Mouse (Mus musculus) kidney, adult 2 months (tissue): ENCODE data around the gene Gm37240. TPM values are rescaled to one million over a fixed set of nuclear protein-coding genes. Genes with fewer than 3 reads are reported as not detected.

ENCODE experiments used
- DNase-seq: peaks from one replicate; pipeline ENCODE4 v3.0.0; 2021
- H3K27ac ChIP-seq: fragments of 200-500 bp; 2 replicates; pipeline ENCODE4 v1.5.1; 2012; ENCODE audit warnings: low read depth, low read length, control low read depth, inconsistent platforms; ENCODE audit not compliant: insufficient read depth
- H3K27me3 ChIP-seq: fragments of 200-500 bp; replicated peaks from 2 replicates; pipeline ENCODE4 v1.6.1; 2012; ENCODE audit warnings: mild to moderate bottlenecking, moderate library complexity, low read length, inconsistent platforms; ENCODE audit not compliant: control insufficient read depth, insufficient read depth
- H3K36me3 ChIP-seq: fragments of 200-500 bp; 2 replicates; pipeline ENCODE4 v1.6.1; 2012; ENCODE audit warnings: mild to moderate bottlenecking, moderate library complexity, low read length, inconsistent platforms; ENCODE audit not compliant: control insufficient read depth, insufficient read depth
- H3K4me1 ChIP-seq: fragments of 200-500 bp; 2 replicates; pipeline ENCODE4 v1.6.1; 2011; ENCODE audit warnings: low read length; ENCODE audit not compliant: control insufficient read depth, insufficient read depth
- H3K4me3 ChIP-seq: fragments of 200-500 bp; 2 replicates; pipeline ENCODE4 v1.5.1; 2011; ENCODE audit warnings: mild to moderate bottlenecking, low read depth, low read length, control low read depth; ENCODE audit not compliant: insufficient read depth
- CTCF ChIP-seq: fragments of 200-500 bp; conservative IDR thresholded peaks from 2 replicates; pipeline ENCODE4 v1.5.1; 2011; ENCODE audit warnings: low read depth, mild to moderate bottlenecking, control low read depth, low read length, moderate library complexity, mixed read lengths; ENCODE audit not compliant: insufficient read depth, insufficient read length
- POLR2A ChIP-seq: fragments of 200-500 bp; IDR thresholded peaks from one replicate; pipeline ENCODE4 v1.6.1; 2011; ENCODE audit warnings: low read depth, low read length, control low read depth
- WGBS: fragments of 180-500 bp; shearing (Covaris S2); methylation state at CpG from one replicate; pipeline ENCODE4 v1.1.7; 2018; 5-methylcytosine and 5-hydroxymethylcytosine counted together
- polyA plus RNA-seq: library from polyadenylated mRNA; depleted of rRNA; stranded (reverse); fragments of >200 nt; gene quantifications from 2 replicates; pipeline ENCODE4 v1.2.3, GENCODE M21; 2012

Gm37240 gene
- polyA plus RNA-seq, 1 experiment: 5.5 TPM

- no peaks in the 10 kb centered on the region for H3K27me3 ChIP-seq
- TF ChIP-seq CTCF (no peak), POLR2A (no peak)
- DNase-seq: no peak
- H3K27ac ChIP-seq: no peak overlapping the region
- no peak overlapping the region for H3K4me3 ChIP-seq
- no peaks in the 10 kb centered on the region for H3K36me3 ChIP-seq
- 97% methylated on average over 1 of the region's 1 CpGs for WGBS
- no peaks in the 10 kb centered on the region for H3K4me1 ChIP-seq
Observed at GRCm38 (mm10) chr3:85603811-85604210, 283.5 kb downstream of the Gm37240 start.

GRCm38 (mm10) chr3:85601841-85602305 lies 285.4 kb downstream of the Gm37240 start:
- no peak overlapping the region for H3K27ac ChIP-seq
- DNase-seq: no peak
- 70% methylated on average over 3 of the region's 3 CpGs for WGBS
- H3K36me3 ChIP-seq: no peaks in the 10 kb centered on the region
- TF ChIP-seq POLR2A (no peak), CTCF (no peak)
- no peaks in the 10 kb centered on the region for H3K27me3 ChIP-seq
- no peak overlapping the region for H3K4me3 ChIP-seq
- no peaks in the 10 kb centered on the region for H3K4me1 ChIP-seq

- TF ChIP-seq POLR2A (no peak), CTCF (no peak)
- H3K4me1 ChIP-seq: no peaks in the 10 kb centered on the region
- no peak overlapping the region for H3K27ac ChIP-seq
- H3K36me3 ChIP-seq: no peaks in the 10 kb centered on the region
- DNase-seq: no peak
- H3K27me3 ChIP-seq: no peaks in the 10 kb centered on the region
- WGBS: 74% methylated on average over 3 of the region's 3 CpGs
- H3K4me3 ChIP-seq: no peak overlapping the region
Observed at GRCm38 (mm10) chr3:85599526-85599925, 287.8 kb downstream of the Gm37240 start.

- Histone ChIP-seq H3K36me3 (no peaks in the 10 kb centered on the region), H3K4me3 (no peak overlapping the region), H3K4me1 (no peaks in the 10 kb centered on the region), H3K27ac (no peak overlapping the region), H3K27me3 (no peaks in the 10 kb centered on the region)
- TF ChIP-seq POLR2A (no peak), CTCF (no peak)
- no peak for DNase-seq
- 78% methylated on average over 3 of the region's 3 CpGs for WGBS
Observed at GRCm38 (mm10) chr3:85594452-85594851, 292.9 kb downstream of the Gm37240 start.

- Histone ChIP-seq H3K36me3 (no peaks in the 10 kb centered on the region), H3K4me3 (no peak overlapping the region), H3K27me3 (no peaks in the 10 kb centered on the region), H3K27ac (no peak overlapping the region), H3K4me1 (no peaks in the 10 kb centered on the region)
- no peak for TF ChIP-seq CTCF
- no peak for TF ChIP-seq POLR2A
- whole genome bisulfite sequencing: 94% methylated on average over 5 of the region's 5 CpGs
- no peak for DNase-seq
Observed at GRCm38 (mm10) chr3:85592640-85593252, 294.6 kb downstream of the Gm37240 start.

- Histone ChIP-seq H3K36me3 (no peaks in the 10 kb centered on the region), H3K4me1 (no peaks in the 10 kb centered on the region), H3K27ac (no peak overlapping the region), H3K4me3 (no peak overlapping the region), H3K27me3 (no peaks in the 10 kb centered on the region)
- no peak for TF ChIP-seq CTCF
- no peak for TF ChIP-seq POLR2A
- 64% methylated on average over 4 of the region's 4 CpGs for WGBS
- no peak for DNase-seq
Observed at GRCm38 (mm10) chr3:85592067-85592466, 295.3 kb downstream of the Gm37240 start.

GRCm38 (mm10) chr3:85590090-85590754 lies 297.1 kb downstream of the Gm37240 start:
- Histone ChIP-seq H3K27ac (no peak overlapping the region), H3K36me3 (no peaks in the 10 kb centered on the region), H3K4me1 (no peaks in the 10 kb centered on the region), H3K27me3 (no peaks in the 10 kb centered on the region), H3K4me3 (no peak overlapping the region)
- no peak for DNase-seq
- 92% methylated on average over 3 of the region's 3 CpGs for WGBS
- TF ChIP-seq CTCF: no peak
- TF ChIP-seq POLR2A: no peak
